Mouse (Mus musculus): ENCODE data around the gene Utp15. TPM values are rescaled to one million over a fixed set of nuclear protein-coding genes. Genes with fewer than 3 reads are reported as not detected.
A peak's percentile ranks its signal among the peaks of the same experiment; 100 is the strongest.

Utp15 gene
- total RNA-seq, 2 experiments from 2014 or later: 22.2 to 23.0 TPM

DNA sequence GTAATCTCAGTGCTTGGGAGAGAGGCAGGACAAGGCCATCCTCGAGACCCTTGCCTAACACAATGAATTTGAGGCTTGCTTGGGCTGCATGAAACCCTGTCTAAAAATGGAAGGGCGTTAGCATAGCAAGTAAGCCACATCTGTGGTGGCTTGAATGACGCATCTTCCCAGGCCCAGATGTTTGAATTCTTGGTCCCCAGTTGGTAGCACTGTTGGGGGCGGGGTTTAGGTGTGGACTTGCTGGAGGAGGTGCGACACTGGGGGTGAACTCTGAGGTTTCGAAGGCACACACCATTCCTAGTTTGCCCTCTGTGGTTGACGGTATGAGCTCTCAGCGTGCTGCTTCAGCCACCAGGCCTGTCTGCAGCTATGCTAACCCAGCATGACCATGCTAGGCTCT lies 28.9 kb upstream of the Utp15 start:
- no peak overlapping the region for H3K27ac ChIP-seq
- H3K4me3 ChIP-seq: no peak overlapping the region
- intact Hi-C loops (cut with DNase I): no loop called here

GRCm38 (mm10) chr13:98290719-98291118 lies 27.9 kb upstream of the Utp15 start:
- DNase-seq (ENCODE audit: extremely low spot score in 1 of 2, low spot score in 2 of 2): no peak
- H3K27ac ChIP-seq: no peak overlapping the region
- intact Hi-C loops (cut with DNase I): no loop called here
- TF ChIP-seq CTCF (IDR thresholded peaks at IDR 0.05): peak; percentile 41
- H3K4me3 ChIP-seq: no peak overlapping the region

More for the DNA sequence above, 28.9 kb upstream of the Utp15 start:
- no peak for TF ChIP-seq CTCF (IDR thresholded peaks at IDR 0.05)
- DNase-seq (ENCODE audit: extremely low spot score in 1 of 2, low spot score in 2 of 2): no peak

GRCm38 (mm10) chr13:98280990-98281650 lies 18.3 kb upstream of the Utp15 start:
- no peak for TF ChIP-seq CTCF (IDR thresholded peaks at IDR 0.05)
- no peak for DNase-seq (ENCODE audit: extremely low spot score in 1 of 2, low spot score in 2 of 2)
- intact Hi-C loops (cut with DNase I): no loop called here
- Histone ChIP-seq H3K4me3 (no peak overlapping the region), H3K27ac (no peak overlapping the region)

- intact Hi-C loops (cut with DNase I): no loop called here
- no peak within 1 kb of the TSS for H3K27ac ChIP-seq
- no peak for DNase-seq (ENCODE audit: extremely low spot score in 1 of 2, low spot score in 2 of 2)
- no peak for TF ChIP-seq CTCF (IDR thresholded peaks at IDR 0.05)
- no peak within 1 kb of the TSS for H3K4me3 ChIP-seq
Observed at GRCm38 (mm10) chr13:98279686-98280085, 16.8 kb upstream of the Utp15 start, which contains the start of gene Gm21976. TSS of gene Gm21976 (plus strand) at chr13:98279887.

DNA sequence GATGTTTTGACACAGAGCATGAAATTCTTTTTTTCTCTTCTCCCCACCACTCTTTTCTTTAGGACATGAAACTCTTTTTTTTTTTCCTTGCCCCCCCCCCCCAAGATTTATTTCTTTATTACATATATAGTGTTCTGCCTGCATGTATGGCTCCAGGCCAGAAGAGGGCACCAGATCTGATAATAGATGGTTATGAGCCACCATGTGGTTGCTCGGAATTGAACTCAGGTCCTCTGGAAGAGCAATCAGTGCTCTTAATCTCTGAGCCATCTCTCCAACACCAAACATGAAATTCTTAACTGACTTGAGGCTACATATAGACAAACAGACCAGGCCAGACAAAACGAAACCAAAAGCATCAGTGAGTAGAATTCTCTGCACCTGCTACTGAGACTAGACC lies 14.7 kb upstream of the Utp15 start:
- TF ChIP-seq CTCF (IDR thresholded peaks at IDR 0.05): no peak
- intact Hi-C loops (cut with DNase I): no loop called here
- DNase-seq (ENCODE audit: extremely low spot score in 1 of 2, low spot score in 2 of 2): no peak

GRCm38 (mm10) chr13:98276253-98276652 lies 13.4 kb upstream of the Utp15 start:
- TF ChIP-seq CTCF (IDR thresholded peaks at IDR 0.05): no peak
- no peak for DNase-seq (ENCODE audit: extremely low spot score in 1 of 2, low spot score in 2 of 2)
- intact Hi-C loops (cut with DNase I): no loop called here
- Histone ChIP-seq H3K4me3 (no peak overlapping the region), H3K27ac (no peak overlapping the region)

More for the DNA sequence above, 14.7 kb upstream of the Utp15 start:
- H3K27ac ChIP-seq: no peak overlapping the region
- no peak overlapping the region for H3K4me3 ChIP-seq

DNA sequence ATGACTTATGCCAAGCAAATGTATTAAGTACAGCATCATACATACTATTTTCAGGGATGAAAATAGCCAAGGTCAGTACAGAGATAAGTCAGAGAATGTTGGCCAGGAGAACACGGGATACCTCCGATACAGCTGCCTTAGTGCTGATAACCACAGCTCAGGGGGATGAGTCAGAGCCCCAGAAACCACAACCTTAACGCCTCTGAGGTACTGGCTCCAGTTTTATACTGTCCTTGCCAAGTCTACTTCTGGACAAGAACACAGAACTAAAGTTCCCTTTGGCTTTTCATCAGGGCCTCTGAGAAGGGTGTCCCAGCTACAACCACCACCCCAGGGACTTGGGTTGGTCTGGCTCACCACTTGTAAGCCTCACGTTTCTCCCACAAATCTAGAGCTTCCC lies 12.8 kb upstream of the Utp15 start:
- no peak for TF ChIP-seq CTCF (IDR thresholded peaks at IDR 0.05)
- intact Hi-C loops (cut with DNase I): no loop called here
- no peak for DNase-seq (ENCODE audit: extremely low spot score in 1 of 2, low spot score in 2 of 2)
- no peak overlapping the region for H3K4me3 ChIP-seq
- H3K27ac ChIP-seq: no peak overlapping the region

DNA sequence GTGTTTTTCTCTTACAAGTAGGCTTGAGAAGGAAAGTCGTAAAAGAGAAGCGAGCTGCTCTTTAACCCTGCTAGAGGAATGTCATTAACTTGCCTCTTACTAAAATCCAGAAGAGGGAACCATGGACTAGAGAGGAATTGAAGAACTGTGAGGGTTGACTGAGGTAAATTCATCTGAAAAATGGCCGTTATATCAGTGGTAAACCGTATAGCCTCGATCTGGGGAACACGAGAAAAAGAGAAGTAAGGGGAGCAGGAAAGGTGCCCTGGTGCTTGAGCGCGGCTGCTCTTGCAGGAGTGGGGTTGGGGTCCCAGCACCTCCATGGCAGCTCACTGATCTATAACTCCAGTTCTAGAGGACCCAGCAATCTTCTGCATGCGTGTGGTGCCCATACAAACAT lies 11.2 kb upstream of the Utp15 start:
- no peak for DNase-seq (ENCODE audit: extremely low spot score in 1 of 2, low spot score in 2 of 2)
- no peak for TF ChIP-seq CTCF (IDR thresholded peaks at IDR 0.05)
- intact Hi-C loops (cut with DNase I): no loop called here
- Histone ChIP-seq H3K27ac (no peak overlapping the region), H3K4me3 (no peak overlapping the region)

- Histone ChIP-seq H3K27ac (no peak overlapping the region), H3K4me3 (peak overlapping the region; percentile 91)
- intact Hi-C loops (cut with DNase I): loop anchor here (5.0 kb wide), 1 partner anchor 1127 kb away; the partner anchor contains the start of genes Gfm2 and Nsa2
- DNase-seq (ENCODE audit: extremely low spot score in 1 of 2, low spot score in 2 of 2): no peak
- TF ChIP-seq CTCF (IDR thresholded peaks at IDR 0.05): no peak
Observed at GRCm38 (mm10) chr13:98264111-98264510, 1.3 kb upstream of the Utp15 start.

DNA sequence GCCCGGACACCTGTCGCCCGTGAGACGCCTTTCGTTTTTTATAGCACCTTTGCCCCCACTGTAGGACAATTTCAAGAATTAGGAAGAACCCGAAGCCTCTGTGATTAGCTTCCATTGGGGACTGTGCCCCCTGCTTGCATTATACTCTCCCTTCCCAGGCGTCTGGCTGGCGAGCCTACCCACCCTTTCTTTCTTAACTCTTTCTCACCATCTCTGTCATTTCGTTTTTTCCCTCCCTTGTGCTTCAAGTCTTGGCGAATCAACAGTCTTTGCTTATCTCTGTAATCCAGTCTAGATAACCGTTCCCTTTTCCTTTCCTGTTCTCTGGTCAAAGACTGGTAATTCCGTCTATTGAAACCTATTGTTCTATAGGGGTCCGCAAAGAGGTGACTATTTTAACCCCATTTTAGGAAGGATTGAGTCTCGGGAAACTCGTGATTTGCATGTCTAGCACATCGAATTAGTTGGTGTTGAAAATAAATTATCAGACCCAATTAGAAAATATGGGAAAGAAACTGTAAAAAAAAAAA lies 682 bp upstream of the Utp15 start:
- H3K27ac ChIP-seq: peak overlapping the region; percentile 90
- DNase-seq (ENCODE audit: extremely low spot score in 1 of 2, low spot score in 2 of 2): no peak
- intact Hi-C loops (cut with DNase I): loop anchor here (1.0 to 5.0 kb wide), 2 partner anchors 53 to 1126 kb away; partner anchors contain the start of genes Gfm2 and Nsa2
- no peak for TF ChIP-seq CTCF (IDR thresholded peaks at IDR 0.05)
- H3K4me3 ChIP-seq: peak overlapping the region; percentile 91

- TF ChIP-seq CTCF (IDR thresholded peaks at IDR 0.05): peak; percentile 60
- no peak overlapping the region; the same call in 1 of the 2 replicates for H3K27ac ChIP-seq
- no peak overlapping the region for H3K4me3 ChIP-seq
- DNase-seq (ENCODE audit: extremely low spot score in 1 of 2, low spot score in 2 of 2): peak; percentile 59 to 65
- intact Hi-C loops (cut with DNase I): loop anchor here (10.0 kb wide), 1 partner anchor 1080 kb away; no protein-coding TSS in a partner anchor
Observed at GRCm38 (mm10) chr13:98254921-98255320, 7.9 kb downstream of the Utp15 start.

DNA sequence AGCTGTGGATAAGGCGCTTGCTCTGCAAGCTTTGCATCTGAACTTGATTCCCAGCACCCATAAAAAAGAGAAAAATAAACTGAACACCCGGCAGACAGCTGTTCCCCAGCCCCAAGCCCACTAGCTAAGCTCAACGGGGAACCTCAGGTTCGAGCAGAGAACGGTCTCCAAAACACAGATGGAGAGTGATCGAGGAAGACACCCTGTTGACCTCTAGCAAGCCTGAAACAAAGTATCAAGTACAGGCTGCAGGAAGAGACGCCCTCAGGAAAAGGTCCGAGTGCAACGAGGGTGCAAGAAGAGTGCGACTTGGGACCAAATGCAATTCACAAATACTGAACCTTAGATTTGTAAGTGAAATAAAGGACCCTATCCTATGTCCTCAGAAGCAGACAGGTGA lies 13.2 kb downstream of the Utp15 start:
- TF ChIP-seq CTCF (IDR thresholded peaks at IDR 0.05): no peak
- DNase-seq (ENCODE audit: extremely low spot score in 1 of 2, low spot score in 2 of 2): no peak
- intact Hi-C loops (cut with DNase I): no loop called here
- no peak overlapping the region for H3K4me3 ChIP-seq
- no peak overlapping the region for H3K27ac ChIP-seq

GRCm38 (mm10) chr13:98245386-98245785 lies 17.5 kb downstream of the Utp15 start:
- no peak overlapping the region for H3K4me3 ChIP-seq
- TF ChIP-seq CTCF (IDR thresholded peaks at IDR 0.05): no peak
- intact Hi-C loops (cut with DNase I): no loop called here
- no peak for DNase-seq (ENCODE audit: extremely low spot score in 1 of 2, low spot score in 2 of 2)
- no peak overlapping the region for H3K27ac ChIP-seq
